In the genomic region with DNA sequence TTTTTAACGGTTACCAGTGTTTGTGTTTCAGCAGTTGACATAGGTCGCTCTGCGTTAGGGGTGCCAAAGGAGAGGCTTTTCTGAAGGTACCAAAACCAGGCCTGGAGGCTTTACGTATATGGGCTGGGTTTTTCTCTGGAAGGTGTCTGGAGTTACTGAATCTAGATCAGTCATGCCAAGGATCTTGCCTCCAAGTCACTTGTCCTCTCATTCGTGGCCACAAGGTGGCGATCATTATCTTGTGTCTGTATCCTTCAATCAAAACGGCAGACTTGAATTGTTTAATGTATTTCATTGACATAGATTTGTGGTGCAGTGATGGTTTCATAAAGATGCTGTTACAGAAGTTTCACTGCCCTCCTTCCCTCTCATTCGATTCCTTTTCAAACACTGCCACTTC, we compare ENCODE assay signal across 9 mouse cellular contexts. TPM values are rescaled to one million over a fixed set of nuclear protein-coding genes. Genes with fewer than 3 reads are reported as not detected.
DNase-seq lines count a peak whose midpoint lies in the region; ATAC-seq and TF ChIP-seq lines count a peak whose summit lies in the region.
"Had no signal": no experiment of that assay in that cellular context is flagged by ENCODE, and none has a peak within 500 bp of the region (broad histone marks: within the 10 kb centered on the region; RNA-seq: fewer than 3 reads in every experiment).

No protein-coding gene starts in this region.

- no peaks in the 10 kb centered on the region for H3K4me1 ChIP-seq in forebrain, postnatal 0 days (ENCODE audit: insufficient read depth)
- H3K4me1 ChIP-seq in forebrain, embryonic 16.5 days (replicated peaks; ENCODE audit: control insufficient read depth, insufficient read depth, low read length): no peaks in the 10 kb centered on the region
- no peaks in the 10 kb centered on the region for H3K4me1 ChIP-seq in lung, embryonic 14.5 days (ENCODE audit: insufficient read depth)
- H3K4me1 ChIP-seq: limb, embryonic 15.5 days had no signal

- 33% methylated on average over 8 of the region's 8 CpGs for WGBS in forebrain, postnatal 0 days
- whole genome bisulfite sequencing in forebrain, embryonic 16.5 days: 38% methylated on average over 8 of the region's 8 CpGs
- WGBS in lung, embryonic 14.5 days: 38% methylated on average over 8 of the region's 8 CpGs

- no peak overlapping the region for H3K4me2 ChIP-seq in forebrain, postnatal 0 days (ENCODE audit: low read depth)
- no peak overlapping the region for H3K4me2 ChIP-seq in forebrain, embryonic 16.5 days (ENCODE audit: low read length)
- H3K4me2 ChIP-seq in lung, embryonic 14.5 days: no peak overlapping the region
- H3K4me2 ChIP-seq: limb, embryonic 15.5 days had no signal

- 0 out of 2 replicates have a peak, but pooled peaks have one; percentile 12 for ATAC-seq in forebrain, postnatal 0 days
- ATAC-seq in forebrain, embryonic 16.5 days: no peak
- no peak for ATAC-seq in lung, embryonic 14.5 days (ENCODE audit: insufficient read depth)

- 0 out of 2 replicates have a peak, but pooled peaks cover 5% of the 10 kb centered on the region for H3K36me3 ChIP-seq in forebrain, postnatal 0 days (ENCODE audit: insufficient read depth)
- H3K36me3 ChIP-seq in forebrain, embryonic 16.5 days (ENCODE audit: control insufficient read depth, insufficient read depth): no peaks in the 10 kb centered on the region; the same call in 1 of the 2 replicates
- H3K36me3 ChIP-seq in lung, embryonic 14.5 days (ENCODE audit: insufficient read depth): peaks cover 3% of the 10 kb centered on the region; the same call in 1 of the 2 replicates

- no peak overlapping the region for H3K4me3 ChIP-seq in forebrain, postnatal 0 days (ENCODE audit: low read depth, low read length)
- H3K4me3 ChIP-seq in forebrain, embryonic 16.5 days (replicated peaks; ENCODE audit: low read length): no peak overlapping the region
- no peak overlapping the region for H3K4me3 ChIP-seq in lung, embryonic 14.5 days (ENCODE audit: low read depth, low read length)
- H3K4me3 ChIP-seq: limb, embryonic 15.5 days had no signal

- TF ChIP-seq CTCF in forebrain, postnatal 0 days (IDR thresholded peaks at IDR 0.05; ENCODE audit: low read depth): peak; percentile 84
- TF ChIP-seq CTCF in lung, embryonic 14.5 days (IDR thresholded peaks at IDR 0.05; ENCODE audit: low read depth): peak; percentile 77

- no peak overlapping the region for H3K9ac ChIP-seq in forebrain, postnatal 0 days
- H3K9ac ChIP-seq in forebrain, embryonic 16.5 days (replicated peaks; ENCODE audit: low read depth, low read length): no peak overlapping the region
- no peak overlapping the region for H3K9ac ChIP-seq in lung, embryonic 14.5 days
- H3K9ac ChIP-seq: limb, embryonic 15.5 days had no signal

- no peaks in the 10 kb centered on the region for H3K9me3 ChIP-seq in forebrain, postnatal 0 days (ENCODE audit: low read length)
- H3K9me3 ChIP-seq in forebrain, embryonic 16.5 days (ENCODE audit: control insufficient read depth, low read length): no peaks in the 10 kb centered on the region
- H3K9me3 ChIP-seq in lung, embryonic 14.5 days (ENCODE audit: low read depth, low read length): no peaks in the 10 kb centered on the region
- H3K9me3 ChIP-seq: limb, embryonic 15.5 days had no signal

- H3K27ac ChIP-seq in forebrain, postnatal 0 days (ENCODE audit: low read depth, low read length): no peak overlapping the region
- no peak overlapping the region for H3K27ac ChIP-seq in forebrain, embryonic 16.5 days (ENCODE audit: low read length)
- H3K27ac ChIP-seq in lung, embryonic 14.5 days (ENCODE audit: low read depth): no peak overlapping the region
- H3K27ac ChIP-seq: limb, embryonic 15.5 days had no signal

- no peaks in the 10 kb centered on the region for H3K27me3 ChIP-seq in forebrain, postnatal 0 days (ENCODE audit: insufficient read depth, low read length)
- H3K27me3 ChIP-seq in forebrain, embryonic 16.5 days (replicated peaks; ENCODE audit: control insufficient read depth, insufficient read depth, low read length): no peaks in the 10 kb centered on the region
- H3K27me3 ChIP-seq in lung, embryonic 14.5 days (ENCODE audit: insufficient read depth, low read length): no peaks in the 10 kb centered on the region
- H3K27me3 ChIP-seq: limb, embryonic 15.5 days had no signal

- peak; percentile 89 for DNase-seq in forebrain, postnatal 0 days
- peak; percentile 76 for DNase-seq in 416B (ENCODE audit: low read depth)
- DNase-seq in adrenal gland, adult 2 months: peak; percentile 45
- DNase-seq in embryo, embryonic 11.5 days (ENCODE audit: low read depth, low spot score): peak; percentile 40
- DNase-seq in kidney, postnatal 10 days: peak; percentile 84
- DNase-seq in lung, embryonic 14.5 days: peak; percentile 82
- peak; percentile 15 for DNase-seq in spleen, adult 12 weeks (ENCODE audit: low spot score)

RNA-seq across cellular contexts. Expression of gene Tbc1d22a, which starts 29.4 kb away (rescaled TPM):
- 20.5 and 22.1 TPM in 2 replicates for total RNA-seq in forebrain, postnatal 0 days (2014; rRNA removed)
- polyA plus RNA-seq in forebrain, postnatal 0 days (2015; fragmentation: Nextera tagmentation; extraction: Ambion mirVana): 12.1 and 13.1 TPM in 2 replicates
- 11.6 and 13.4 TPM in 2 replicates for polyA plus RNA-seq in forebrain, embryonic 16.5 days (2015; fragmentation: Nextera tagmentation; extraction: Ambion mirVana)
- 10 to 100 TPM; 34.5 to 37.7 TPM for total RNA-seq in adrenal gland, adult 2 months (2021)
- polyA plus RNA-seq in adrenal gland, adult 2 months (2012; rRNA removed): 38.7 and 44.4 TPM in 2 replicates
- 8.4 and 10.6 TPM in 2 replicates for polyA plus RNA-seq in lung, embryonic 14.5 days (2014; fragmentation: Nextera tagmentation; extraction: Ambion mirVana)

RNA-seq across cellular contexts. Expression of gene Cerk, which starts 57.8 kb away (rescaled TPM):
- total RNA-seq in forebrain, postnatal 0 days (2014; rRNA removed): 31.7 and 32.9 TPM in 2 replicates
- 14.5 and 18.0 TPM in 2 replicates for polyA plus RNA-seq in forebrain, postnatal 0 days (2015; fragmentation: Nextera tagmentation; extraction: Ambion mirVana)
- 23.4 and 23.8 TPM in 2 replicates for polyA plus RNA-seq in forebrain, embryonic 16.5 days (2015; fragmentation: Nextera tagmentation; extraction: Ambion mirVana)
- 10 to 100 TPM; 34.5 to 41.1 TPM for total RNA-seq in adrenal gland, adult 2 months (2021)
- polyA plus RNA-seq in adrenal gland, adult 2 months (2012; rRNA removed): 33.7 and 39.6 TPM in 2 replicates
- polyA plus RNA-seq in lung, embryonic 14.5 days (2014; fragmentation: Nextera tagmentation; extraction: Ambion mirVana): 33.8 and 34.2 TPM in 2 replicates

Comparison
In these comparisons a context has a peak if more than half of its experiments do, and no peak if none do; other contexts are left out.
1. DNase-seq: peak in every context shown above with its lines; median percentile 89 in forebrain, postnatal 0 days; 84 in kidney, postnatal 10 days; 82 in lung, embryonic 14.5 days; 76 in 416B; 45 in adrenal gland, adult 2 months; 40 in embryo, embryonic 11.5 days; 15 in spleen, adult 12 weeks.